Mouse (Mus musculus): ENCODE results near the gene Fam219b. TPM values are rescaled to one million over a fixed set of nuclear protein-coding genes. Genes with fewer than 3 reads are reported as not detected.

The Fam219b gene
- total RNA-seq (2023) = 15.9 TPM

DNA sequence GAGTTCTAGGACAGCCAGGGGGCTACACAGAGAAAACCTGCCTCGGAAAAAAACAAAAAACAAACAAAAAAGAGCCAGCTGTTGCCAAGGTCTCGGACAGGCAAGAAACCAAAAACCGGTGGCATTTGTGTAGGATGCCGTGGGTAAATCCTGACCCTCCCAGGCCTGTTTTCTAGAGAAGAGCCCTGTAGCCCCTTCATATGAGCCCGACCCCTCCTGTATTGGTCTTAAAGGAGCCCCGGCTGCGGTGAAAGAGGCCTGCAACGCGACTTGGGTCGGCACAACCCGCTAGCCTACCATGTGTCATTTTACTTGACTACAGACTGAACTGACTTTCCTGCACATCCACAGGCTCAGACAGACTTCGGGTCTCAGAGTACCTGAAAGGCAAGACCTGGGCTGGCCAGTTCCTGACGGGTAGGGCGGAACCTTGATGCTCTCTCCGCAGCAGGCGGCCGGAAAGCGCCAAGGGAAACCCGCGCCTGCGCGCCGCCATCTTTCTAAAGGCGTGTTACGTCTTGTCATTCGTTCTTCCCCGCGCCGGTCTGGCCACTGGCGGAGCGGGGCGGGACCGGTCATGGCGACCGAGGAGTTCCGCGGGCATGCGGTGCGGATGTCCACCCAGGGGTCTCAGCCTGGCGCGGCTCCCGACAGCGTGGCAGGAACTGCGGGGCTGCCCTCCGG is at the start of gene Fam219b:
Gene Fam219b (plus strand): TSS at position 485 of the 684 bp plus-strand sequence.

DNA sequence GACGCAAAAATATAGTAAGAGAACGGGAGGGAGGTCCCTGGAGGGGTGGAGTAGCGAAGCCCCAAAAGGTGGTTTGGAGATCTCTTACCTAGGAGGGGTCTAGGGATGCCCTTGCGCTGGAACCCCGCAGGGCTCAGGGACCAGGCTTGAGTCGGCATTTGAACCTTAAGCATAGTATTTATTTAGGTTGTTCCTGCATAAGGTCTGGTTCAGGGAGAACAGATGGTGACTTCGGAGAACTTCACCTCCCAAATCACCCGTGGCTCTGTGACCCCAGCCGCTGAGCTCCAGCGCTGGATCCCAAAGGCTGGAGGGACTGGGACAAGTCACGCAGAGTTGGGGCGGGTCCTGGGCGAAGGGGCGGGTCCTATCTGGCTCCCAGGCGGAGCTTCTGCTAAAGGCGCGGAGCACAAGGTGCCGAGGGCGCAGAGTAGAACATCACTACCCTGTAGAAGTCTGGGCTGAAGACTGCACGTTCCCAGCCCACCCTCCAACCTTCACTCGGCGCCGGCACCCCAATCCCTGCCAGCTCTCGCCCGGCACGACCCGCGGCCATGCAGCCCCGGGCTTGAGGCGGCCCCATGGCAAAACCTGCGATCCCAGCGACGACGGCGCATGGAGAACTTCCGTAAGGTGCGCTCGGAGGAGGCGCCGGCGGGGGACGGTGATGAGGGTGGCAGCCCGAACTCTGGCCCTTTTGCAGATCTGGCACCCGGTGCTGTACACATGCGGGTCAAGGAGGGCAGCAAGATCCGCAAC is 33.5 kb upstream of the Fam219b start, which contains the start of gene Rpp25:
Gene Rpp25 (plus strand): TSS at position 405 of the 759 bp plus-strand sequence.

DNA sequence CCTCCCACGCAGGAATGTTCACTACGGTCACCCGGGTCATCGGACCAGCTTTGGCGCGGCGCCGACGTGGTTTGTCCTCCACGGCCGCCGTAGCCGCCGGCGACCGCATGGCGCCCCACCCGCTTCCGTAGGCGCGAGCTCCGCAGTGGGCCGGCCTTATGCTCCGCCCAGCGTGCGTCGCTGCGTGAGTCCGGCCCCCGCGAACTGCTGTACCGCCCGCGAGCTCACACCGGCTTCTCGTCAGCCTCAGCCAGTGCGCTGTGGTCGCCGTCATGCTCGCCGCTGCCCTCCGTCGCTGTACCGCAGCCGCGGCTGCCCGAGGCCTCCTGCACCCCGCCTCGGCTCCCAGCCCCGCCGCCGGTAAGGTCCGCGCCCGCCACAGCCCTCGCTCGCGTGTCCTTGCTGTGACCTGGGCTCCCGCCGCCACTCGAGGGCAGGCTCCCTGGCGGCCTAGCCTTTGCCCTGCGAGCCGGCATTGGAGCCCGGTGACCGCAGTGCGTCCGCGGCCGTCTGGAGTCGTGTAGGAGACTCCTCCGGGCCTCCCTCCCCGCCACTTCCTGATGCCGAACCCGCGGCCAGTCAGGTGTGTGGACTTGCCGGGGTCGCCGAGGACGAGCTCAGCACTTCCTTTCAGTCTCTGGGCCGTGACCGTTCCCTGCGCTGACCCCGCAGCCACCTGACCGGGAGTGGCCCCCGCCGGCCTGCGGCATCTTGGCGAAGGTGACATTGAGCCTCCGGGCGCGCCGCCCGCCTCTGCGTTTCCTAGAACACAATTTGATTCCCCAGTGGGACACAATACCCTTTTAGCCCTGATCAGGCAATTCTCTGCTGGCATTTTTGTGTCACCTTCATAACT is 16.0 kb upstream of the Fam219b start, which contains the start of gene Cox5a:
Gene Cox5a (plus strand): TSS at position 219 of the 856 bp plus-strand sequence.

DNA sequence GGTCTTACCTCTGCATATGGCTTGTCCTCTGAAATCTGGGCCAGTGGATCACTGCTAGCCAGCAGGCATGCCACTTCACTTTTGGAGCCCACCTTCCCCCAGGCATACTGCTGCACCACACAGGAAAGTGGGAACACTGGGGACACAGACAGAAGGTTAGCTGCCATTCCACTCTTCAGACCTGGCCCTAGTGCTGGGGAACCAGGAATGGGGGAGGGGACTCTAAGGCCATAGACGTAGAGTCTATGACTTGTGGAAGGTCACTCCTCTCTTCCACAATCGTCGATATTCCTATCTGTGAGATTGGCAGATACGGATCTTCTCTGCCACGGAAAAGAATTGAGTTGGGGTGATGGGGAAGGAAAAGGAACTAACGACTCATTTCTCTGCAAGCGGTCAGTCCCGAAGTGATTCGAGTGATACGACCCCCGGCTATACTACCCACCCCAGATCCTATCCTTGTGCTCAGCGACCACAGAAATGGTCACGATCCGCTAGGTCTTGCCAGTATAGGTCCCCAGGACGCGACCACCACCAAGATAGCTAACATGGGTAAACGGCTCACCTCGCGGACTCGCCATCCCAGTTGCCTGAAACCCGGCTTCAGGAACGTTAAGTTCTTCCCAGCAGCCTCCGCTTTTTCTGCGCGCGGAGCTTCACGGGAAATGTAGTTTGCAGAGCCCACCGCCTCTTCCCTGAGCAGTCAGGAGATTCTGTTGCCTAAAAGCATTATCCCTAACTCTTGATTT is 15.0 kb downstream of the Fam219b start, which contains the start of gene Mpi:
Gene Mpi (minus strand): TSS at position 625 of the 749 bp plus-strand sequence.

DNA sequence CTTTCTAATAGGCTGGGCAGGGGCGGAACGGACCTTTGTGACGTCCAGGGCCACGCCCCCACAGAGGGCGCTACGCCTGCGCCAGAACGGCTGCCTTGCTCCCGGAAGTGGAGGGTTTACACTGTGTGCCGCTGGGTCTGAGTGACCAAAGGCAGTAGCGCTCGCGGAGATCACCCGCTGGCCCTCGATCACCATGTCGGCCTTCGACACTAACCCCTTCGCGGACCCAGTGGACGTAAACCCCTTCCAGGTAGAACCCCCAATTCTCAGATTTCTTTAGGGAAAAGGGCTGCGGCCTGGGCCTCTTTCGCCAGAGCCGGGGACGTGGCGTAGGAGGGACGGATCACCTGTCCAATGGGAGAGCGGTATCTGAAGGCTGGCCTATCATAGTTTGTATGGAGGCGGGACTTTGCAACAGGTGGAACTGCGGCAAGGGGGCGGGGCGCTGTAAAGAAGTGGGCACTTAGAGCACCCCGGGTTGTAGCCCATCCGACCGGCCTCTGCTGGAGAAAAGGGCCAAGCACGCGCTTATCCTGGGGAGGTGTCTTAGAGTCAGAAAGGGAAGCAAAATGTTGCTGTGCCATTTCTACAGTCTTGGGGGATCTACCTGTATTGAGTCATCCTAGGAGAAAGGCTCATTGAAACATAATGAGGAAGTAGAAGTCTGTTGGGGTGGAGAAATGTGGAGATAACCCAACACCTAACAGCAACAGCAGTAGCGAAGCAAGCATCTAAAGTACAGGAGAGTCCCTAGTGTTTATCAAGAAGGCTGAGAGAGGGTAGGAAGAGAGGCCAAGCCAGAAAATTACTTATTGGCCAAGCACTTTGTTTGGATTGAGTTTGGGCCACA is 23.8 kb downstream of the Fam219b start, which contains the start of gene Scamp2:
Gene Scamp2 (plus strand): TSS at position 83 of the 850 bp plus-strand sequence.

DNA sequence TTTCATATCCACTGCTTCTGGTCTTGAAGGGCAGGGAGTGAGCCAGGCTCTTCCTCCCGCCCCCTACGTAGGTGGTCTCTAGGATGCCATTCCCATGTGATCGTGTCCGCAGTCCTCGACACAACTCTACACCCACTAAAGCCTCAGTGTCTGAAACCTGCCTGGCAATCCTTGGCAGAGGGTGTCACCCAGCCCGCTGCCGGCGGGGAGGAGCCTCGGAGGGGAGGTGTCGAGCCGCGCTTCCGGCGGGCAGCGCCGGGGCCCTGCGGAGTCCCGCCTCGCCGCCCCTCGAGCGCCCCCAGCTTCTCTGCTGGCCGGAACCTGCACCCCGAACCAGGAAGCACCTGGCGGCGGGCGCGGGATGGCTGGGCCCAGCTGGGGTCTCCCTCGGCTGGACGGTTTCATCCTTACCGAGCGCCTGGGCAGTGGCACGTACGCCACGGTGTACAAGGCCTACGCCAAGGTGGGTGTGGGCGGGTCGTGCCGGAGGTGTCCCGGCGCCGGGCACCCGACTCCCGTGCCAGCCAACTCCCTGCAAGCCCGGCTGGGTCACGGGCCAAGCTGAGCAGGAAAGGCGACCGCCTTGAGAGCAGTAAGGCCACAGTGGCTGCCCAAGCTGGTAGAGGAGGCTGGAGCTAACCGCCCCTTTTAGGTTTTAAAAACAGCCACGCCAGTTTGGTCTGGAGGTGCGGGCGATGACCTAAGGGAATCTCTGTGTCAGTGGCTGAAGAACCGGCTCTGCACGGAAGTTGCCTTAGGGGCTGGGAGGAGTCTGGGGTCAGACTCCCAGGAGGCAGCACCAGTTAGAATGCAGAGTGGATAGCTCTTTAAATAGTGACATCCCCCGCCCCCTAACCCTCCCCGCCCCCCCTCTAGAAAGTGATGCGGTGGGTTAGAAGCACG is 52.1 kb downstream of the Fam219b start, which contains the start of gene Ulk3:
Gene Ulk3 (plus strand): TSS at position 229 of the 903 bp plus-strand sequence.

Other genes starting within 250 kb of the Fam219b start
- gene Ppcdc, start 97.4 kb upstream of the Fam219b start, total RNA-seq (2023) = 65.5 TPM
- not detected for gene Scamp5, start 69.5 kb upstream of the Fam219b start, total RNA-seq (2023)
- gene Rpp25, start 33.5 kb upstream of the Fam219b start, total RNA-seq (2023) = not detected
- 82.0 TPM for gene Cox5a, start 16.3 kb upstream of the Fam219b start, total RNA-seq (2023)
- gene Mpi, start 15.2 kb downstream of the Fam219b start, total RNA-seq (2023) = 5.7 TPM
- gene Scamp2, start 23.4 kb downstream of the Fam219b start, total RNA-seq (2023) = 64.9 TPM
- gene Ulk3, start 51.9 kb downstream of the Fam219b start, total RNA-seq (2023) = 56.8 TPM
- gene Cplx3, start 68.8 kb downstream of the Fam219b start, total RNA-seq (2023) = not detected
- 2.6 TPM for gene Lman1l, start 83.2 kb downstream of the Fam219b start, total RNA-seq (2023)
- gene Csk, start 116.1 kb downstream of the Fam219b start, total RNA-seq (2023) = 295 TPM
- gene Cyp1a2, start 146.2 kb downstream of the Fam219b start, total RNA-seq (2023) = not detected
- not detected for gene Cyp1a1, start 150.4 kb downstream of the Fam219b start, total RNA-seq (2023)
- 19.6 TPM for gene Edc3, start 171.0 kb downstream of the Fam219b start, total RNA-seq (2023)
- gene Clk3, start 228.3 kb downstream of the Fam219b start, total RNA-seq (2023) = 183 TPM

Data from CD8-positive naive resting alpha-beta T cell, adult 57 days (primary cell).